Mouse (Mus musculus): Measurements from ENCODE around the gene Ska3.

Gene Ska3

GRCm38 (mm10) chr14:57791171-57791570 lies 34.8 kb downstream of the Ska3 start:
- no peak for DNase-seq

GRCm38 (mm10) chr14:57789759-57790158 lies 36.2 kb downstream of the Ska3 start:
- DNase-seq = no peak

- no peak for DNase-seq
Observed at GRCm38 (mm10) chr14:57789311-57789710, 36.7 kb downstream of the Ska3 start.

GRCm38 (mm10) chr14:57787406-57787805 lies 38.6 kb downstream of the Ska3 start:
- DNase-seq = no peak

- no peak for DNase-seq
Observed at GRCm38 (mm10) chr14:57772157-57772815, 53.7 kb downstream of the Ska3 start.

- no peak for DNase-seq
Observed at GRCm38 (mm10) chr14:57769102-57769501, 56.9 kb downstream of the Ska3 start.

- DNase-seq = no peak
Observed at GRCm38 (mm10) chr14:57760447-57761412, 65.3 kb downstream of the Ska3 start.

GRCm38 (mm10) chr14:57758237-57758636 lies 67.7 kb downstream of the Ska3 start, which contains the start of gene Lats2:
Lats2 (minus strand) TSS chr14:57758388.
- DNase-seq = no peak

All from cerebellum, postnatal 25 days (tissue).